Mouse (Mus musculus): Measurements from ENCODE around the gene Cfap77. TPM values are rescaled to one million over a fixed set of nuclear protein-coding genes. Genes with fewer than 3 reads are reported as not detected.
A peak's percentile ranks its signal among the peaks of the same experiment; 100 is the strongest.

Cfap77 gene
- polyA plus RNA-seq, 1 experiment from 2014 or later = 0.40 TPM

GRCm38 (mm10) chr2:28952981-28953380 is 101.9 kb downstream of the Cfap77 start:
- WGBS = 21% methylated on average over 8 of the region's 8 CpGs
- no peak for ATAC-seq (ENCODE audit: low FRiP score)
- Histone ChIP-seq H3K4me1 (peaks cover 7% of the 10 kb centered on the region), H3K9me3 (replicated peaks) (no peaks in the 10 kb centered on the region), H3K27me3 (peaks cover 51% of the 10 kb centered on the region), H3K36me3 (no peaks in the 10 kb centered on the region), H3K9ac (no peak overlapping the region), H3K4me2 (replicated peaks) (no peak overlapping the region), H3K4me3 (no peak overlapping the region), H3K27ac (no peak overlapping the region)

- no peaks in the 10 kb centered on the region for H3K36me3 ChIP-seq
- H3K4me2 ChIP-seq (replicated peaks) = no peak overlapping the region
- H3K4me1 ChIP-seq = peaks cover 24% of the 10 kb centered on the region
- H3K4me3 ChIP-seq = no peak overlapping the region
- no peak overlapping the region for H3K9ac ChIP-seq
- peaks cover 36% of the 10 kb centered on the region for H3K27me3 ChIP-seq
- WGBS = 70% methylated on average over 3 of the region's 3 CpGs
- H3K27ac ChIP-seq = no peak overlapping the region
- H3K9me3 ChIP-seq (replicated peaks) = no peaks in the 10 kb centered on the region
- ATAC-seq (ENCODE audit: low FRiP score) = no peak
Measured at GRCm38 (mm10) chr2:28946312-28946711, 108.6 kb downstream of the Cfap77 start.

GRCm38 (mm10) chr2:28945388-28945787 is 109.5 kb downstream of the Cfap77 start:
- 41% methylated on average over 6 of the region's 6 CpGs for whole genome bisulfite sequencing
- Histone ChIP-seq H3K27ac (no peak overlapping the region), H3K4me1 (peaks cover 24% of the 10 kb centered on the region), H3K9me3 (replicated peaks) (no peaks in the 10 kb centered on the region), H3K27me3 (peaks cover 38% of the 10 kb centered on the region), H3K9ac (no peak overlapping the region), H3K4me2 (replicated peaks) (no peak overlapping the region), H3K4me3 (no peak overlapping the region), H3K36me3 (no peaks in the 10 kb centered on the region)
- ATAC-seq (ENCODE audit: low FRiP score) = no peak

GRCm38 (mm10) chr2:28943666-28944516 is 111.0 kb downstream of the Cfap77 start:
- ATAC-seq (ENCODE audit: low FRiP score) = peak; percentile 50; the same call in 1 of the 2 replicates
- WGBS = 27% methylated on average over 30 of the region's 30 CpGs
- H3K4me3 ChIP-seq = no peak overlapping the region
- peaks cover 41% of the 10 kb centered on the region for H3K27me3 ChIP-seq
- no peaks in the 10 kb centered on the region for H3K9me3 ChIP-seq (replicated peaks)
- peak overlapping the region; percentile 13 for H3K4me2 ChIP-seq (replicated peaks)
- peaks cover 31% of the 10 kb centered on the region for H3K4me1 ChIP-seq
- peak overlapping the region; percentile 25; the same call in 1 of the 2 replicates for H3K27ac ChIP-seq
- no peak overlapping the region for H3K9ac ChIP-seq
- H3K36me3 ChIP-seq = no peaks in the 10 kb centered on the region

GRCm38 (mm10) chr2:28938997-28939396 is 115.9 kb downstream of the Cfap77 start:
- H3K9me3 ChIP-seq (replicated peaks) = no peaks in the 10 kb centered on the region
- no peak overlapping the region for H3K4me3 ChIP-seq
- peaks cover 18% of the 10 kb centered on the region for H3K4me1 ChIP-seq
- no peak overlapping the region for H3K9ac ChIP-seq
- H3K27me3 ChIP-seq = peaks cover 41% of the 10 kb centered on the region
- 71% methylated on average over 7 of the region's 7 CpGs for WGBS
- ATAC-seq (ENCODE audit: low FRiP score) = no peak
- H3K27ac ChIP-seq = no peak overlapping the region
- H3K36me3 ChIP-seq = no peaks in the 10 kb centered on the region
- H3K4me2 ChIP-seq (replicated peaks) = no peak overlapping the region

GRCm38 (mm10) chr2:28930571-28930970 is 124.3 kb downstream of the Cfap77 start:
- H3K4me3 ChIP-seq = no peak overlapping the region
- no peak for ATAC-seq (ENCODE audit: low FRiP score)
- no peaks in the 10 kb centered on the region for H3K9me3 ChIP-seq (replicated peaks)
- no peaks in the 10 kb centered on the region; the same call in 1 of the 2 replicates for H3K4me1 ChIP-seq
- WGBS = 94% methylated on average over 3 of the region's 3 CpGs
- H3K9ac ChIP-seq = no peak overlapping the region
- H3K27ac ChIP-seq = no peak overlapping the region
- H3K4me2 ChIP-seq (replicated peaks) = no peak overlapping the region
- peaks cover 66% of the 10 kb centered on the region for H3K27me3 ChIP-seq
- no peaks in the 10 kb centered on the region for H3K36me3 ChIP-seq

GRCm38 (mm10) chr2:28923912-28924311 is 131.0 kb downstream of the Cfap77 start:
- Histone ChIP-seq H3K36me3 (no peaks in the 10 kb centered on the region), H3K27me3 (peaks cover 92% of the 10 kb centered on the region), H3K27ac (no peak overlapping the region), H3K9ac (no peak overlapping the region), H3K9me3 (replicated peaks) (no peaks in the 10 kb centered on the region), H3K4me3 (no peak overlapping the region), H3K4me2 (replicated peaks) (no peak overlapping the region), H3K4me1 (no peaks in the 10 kb centered on the region)
- WGBS = 1% methylated on average over 4 of the region's 4 CpGs
- peak; percentile 66 for ATAC-seq (ENCODE audit: low FRiP score)

- Histone ChIP-seq H3K27ac (no peak overlapping the region), H3K4me2 (replicated peaks) (no peak overlapping the region), H3K36me3 (no peaks in the 10 kb centered on the region), H3K27me3 (peaks cover 96% of the 10 kb centered on the region), H3K9me3 (replicated peaks) (no peaks in the 10 kb centered on the region), H3K4me1 (peaks cover 18% of the 10 kb centered on the region), H3K9ac (no peak overlapping the region), H3K4me3 (no peak overlapping the region)
- 0% methylated on average over 4 of the region's 4 CpGs for WGBS
- ATAC-seq (ENCODE audit: low FRiP score) = no peak
Measured at GRCm38 (mm10) chr2:28919001-28919400, 135.9 kb downstream of the Cfap77 start.

GRCm38 (mm10) chr2:28917518-28918361 is 137.1 kb downstream of the Cfap77 start:
- Histone ChIP-seq H3K9me3 (replicated peaks) (no peaks in the 10 kb centered on the region), H3K4me3 (peak overlapping the region; percentile 11), H3K9ac (0 out of 2 replicates have a peak overlapping the region, but pooled peaks have one; percentile 13), H3K27me3 (peaks cover 98% of the 10 kb centered on the region), H3K4me1 (peaks cover 18% of the 10 kb centered on the region), H3K4me2 (replicated peaks) (peak overlapping the region; percentile 44), H3K36me3 (no peaks in the 10 kb centered on the region), H3K27ac (no peak overlapping the region)
- whole genome bisulfite sequencing = under 1% methylated on average over 66 of the region's 73 CpGs
- no peak for ATAC-seq (ENCODE audit: low FRiP score)

GRCm38 (mm10) chr2:28917156-28917517 is 137.7 kb downstream of the Cfap77 start:
- no peak for ATAC-seq (ENCODE audit: low FRiP score)
- Histone ChIP-seq H3K27me3 (peaks cover 98% of the 10 kb centered on the region), H3K4me2 (replicated peaks) (no peak overlapping the region), H3K9me3 (replicated peaks) (no peaks in the 10 kb centered on the region), H3K27ac (no peak overlapping the region; the same call in 1 of the 2 replicates), H3K9ac (no peak overlapping the region), H3K4me1 (peaks cover 21% of the 10 kb centered on the region), H3K4me3 (peak overlapping the region; percentile 11; the same call in 1 of the 2 replicates), H3K36me3 (no peaks in the 10 kb centered on the region)
- WGBS = 2% methylated on average over 11 of the region's 11 CpGs

- 1% methylated on average over 18 of the region's 18 CpGs for WGBS
- no peaks in the 10 kb centered on the region for H3K9me3 ChIP-seq (replicated peaks)
- peaks cover 27% of the 10 kb centered on the region for H3K4me1 ChIP-seq
- H3K27ac ChIP-seq = no peak within 1 kb of the TSS; the same call in 1 of the 2 replicates
- H3K9ac ChIP-seq = peak within 1 kb of the TSS; percentile 13; the same call in 1 of the 2 replicates
- peak within 1 kb of the TSS; percentile 44 for H3K4me2 ChIP-seq (replicated peaks)
- H3K27me3 ChIP-seq = peaks cover 98% of the 10 kb centered on the region
- no peak for ATAC-seq (ENCODE audit: low FRiP score)
- peak within 1 kb of the TSS; percentile 20 for H3K4me3 ChIP-seq
- H3K36me3 ChIP-seq = no peaks in the 10 kb centered on the region
Measured at GRCm38 (mm10) chr2:28916513-28916865, 138.4 kb downstream of the Cfap77 start, which contains the start of gene Barhl1. Gene Barhl1 (minus strand): TSS chr2:28916668.
